Mouse (Mus musculus) adrenal gland, adult (tissue): ENCODE measurements around the gene Vmn2r26.
"Not testable (repeated sequence)": the region's sequence is repeated elsewhere in the genome, so short reads cannot be mapped to it uniquely, and the experiment has no call there.

Experiments used
- DNase-seq, 2 experiments: peaks; one replicate each; pipeline ENCODE4 v3.0.0; 2022 to 2023; ENCODE audit warnings: low spot score in 1 of 2; ENCODE audit not compliant: inconsistent age in 2 of 2

Gene Vmn2r26

GRCm38 (mm10) chr6:124024268-124024667 lies at the start of gene Vmn2r26:
Gene Vmn2r26, plus strand, starts transcription at chr6:124024568.
- not testable (repeated sequence) for DNase-seq

GRCm38 (mm10) chr6:124020841-124021240 lies 3.5 kb upstream of the Vmn2r26 start:
- DNase-seq, result no peak

- DNase-seq, result no peak
Measured at GRCm38 (mm10) chr6:124048388-124048787, 24.0 kb downstream of the Vmn2r26 start.

- not testable (repeated sequence) for DNase-seq
Measured at GRCm38 (mm10) chr6:124053611-124054010, 29.2 kb downstream of the Vmn2r26 start.

- no peak for DNase-seq
Measured at GRCm38 (mm10) chr6:124102334-124102733, 78.0 kb downstream of the Vmn2r26 start.
